Mouse (Mus musculus): ENCODE data around the gene Kcnk16. TPM values are rescaled to one million over a fixed set of nuclear protein-coding genes. Genes with fewer than 3 reads are reported as not detected.

The Kcnk16 gene
- polyA plus RNA-seq, 1 experiment: 0.05 TPM

- TF ChIP-seq TAL1 (IDR thresholded peaks at IDR 0.05; ENCODE audit: low read length) (no peak), GATA1 (IDR thresholded peaks at IDR 0.05; ENCODE audit: low read length) (no peak)
- H3K27me3 ChIP-seq (ENCODE audit: control insufficient read depth): no peaks in the 10 kb centered on the region
- no peaks in the 10 kb centered on the region for H3K36me3 ChIP-seq (ENCODE audit: control insufficient read depth)
- H3K4me1 ChIP-seq (ENCODE audit: control insufficient read depth): peaks cover 8% of the 10 kb centered on the region
- H3K9me3 ChIP-seq (ENCODE audit: control insufficient read depth, low read length): no peaks in the 10 kb centered on the region
- no peak overlapping the region for H3K4me3 ChIP-seq (replicated peaks)
Measured at GRCm38 (mm10) chr14:20224576-20225218, 44.3 kb downstream of the Kcnk16 start.

GRCm38 (mm10) chr14:20224163-20224562, 44.8 kb downstream of the Kcnk16 start:
- Histone ChIP-seq H3K9me3 (ENCODE audit: control insufficient read depth, low read length) (no peaks in the 10 kb centered on the region), H3K36me3 (ENCODE audit: control insufficient read depth) (no peaks in the 10 kb centered on the region), H3K4me1 (ENCODE audit: control insufficient read depth) (peaks cover 8% of the 10 kb centered on the region), H3K4me3 (replicated peaks) (no peak overlapping the region), H3K27me3 (ENCODE audit: control insufficient read depth) (no peaks in the 10 kb centered on the region)
- no peak for TF ChIP-seq GATA1 (IDR thresholded peaks at IDR 0.05; ENCODE audit: low read length)
- no peak for TF ChIP-seq TAL1 (IDR thresholded peaks at IDR 0.05; ENCODE audit: low read length)

GRCm38 (mm10) chr14:20223253-20223652, 45.7 kb downstream of the Kcnk16 start:
- TF ChIP-seq GATA1 (IDR thresholded peaks at IDR 0.05; ENCODE audit: low read length): no peak
- TF ChIP-seq TAL1 (IDR thresholded peaks at IDR 0.05; ENCODE audit: low read length): no peak
- Histone ChIP-seq H3K4me1 (ENCODE audit: control insufficient read depth) (peaks cover 3% of the 10 kb centered on the region), H3K27me3 (ENCODE audit: control insufficient read depth) (no peaks in the 10 kb centered on the region), H3K4me3 (replicated peaks) (no peak overlapping the region), H3K9me3 (ENCODE audit: control insufficient read depth, low read length) (no peaks in the 10 kb centered on the region), H3K36me3 (ENCODE audit: control insufficient read depth) (no peaks in the 10 kb centered on the region)

- Histone ChIP-seq H3K4me1 (ENCODE audit: control insufficient read depth) (no peaks in the 10 kb centered on the region), H3K9me3 (ENCODE audit: control insufficient read depth, low read length) (no peaks in the 10 kb centered on the region), H3K27me3 (ENCODE audit: control insufficient read depth) (no peaks in the 10 kb centered on the region), H3K36me3 (ENCODE audit: control insufficient read depth) (no peaks in the 10 kb centered on the region), H3K4me3 (replicated peaks) (no peak overlapping the region)
- no peak for TF ChIP-seq TAL1 (IDR thresholded peaks at IDR 0.05; ENCODE audit: low read length)
- no peak for TF ChIP-seq GATA1 (IDR thresholded peaks at IDR 0.05; ENCODE audit: low read length)
Measured at GRCm38 (mm10) chr14:20221083-20221482, 47.9 kb downstream of the Kcnk16 start.

- no peaks in the 10 kb centered on the region for H3K36me3 ChIP-seq (ENCODE audit: control insufficient read depth)
- H3K4me1 ChIP-seq (ENCODE audit: control insufficient read depth): no peaks in the 10 kb centered on the region
- H3K9me3 ChIP-seq (ENCODE audit: control insufficient read depth, low read length): no peaks in the 10 kb centered on the region
- H3K27me3 ChIP-seq (ENCODE audit: control insufficient read depth): peaks cover 4% of the 10 kb centered on the region; the same call in 1 of the 2 replicates
- TF ChIP-seq TAL1 (IDR thresholded peaks at IDR 0.05; ENCODE audit: low read length) (no peak), GATA1 (IDR thresholded peaks at IDR 0.05; ENCODE audit: low read length) (no peak)
- no peak overlapping the region for H3K4me3 ChIP-seq (replicated peaks)
Measured at GRCm38 (mm10) chr14:20219849-20220248, 49.1 kb downstream of the Kcnk16 start.

GRCm38 (mm10) chr14:20217299-20217864, 51.6 kb downstream of the Kcnk16 start:
- H3K27me3 ChIP-seq (ENCODE audit: control insufficient read depth): peaks cover 4% of the 10 kb centered on the region; the same call in 1 of the 2 replicates
- H3K36me3 ChIP-seq (ENCODE audit: control insufficient read depth): no peaks in the 10 kb centered on the region
- TF ChIP-seq TAL1 (IDR thresholded peaks at IDR 0.05; ENCODE audit: low read length) (no peak), GATA1 (IDR thresholded peaks at IDR 0.05; ENCODE audit: low read length) (no peak)
- H3K4me3 ChIP-seq (replicated peaks): no peak overlapping the region
- no peaks in the 10 kb centered on the region for H3K9me3 ChIP-seq (ENCODE audit: control insufficient read depth, low read length)
- H3K4me1 ChIP-seq (ENCODE audit: control insufficient read depth): peaks cover 3% of the 10 kb centered on the region

GRCm38 (mm10) chr14:20216561-20217298, 52.3 kb downstream of the Kcnk16 start:
- Histone ChIP-seq H3K36me3 (ENCODE audit: control insufficient read depth) (no peaks in the 10 kb centered on the region), H3K4me1 (ENCODE audit: control insufficient read depth) (peaks cover 9% of the 10 kb centered on the region), H3K27me3 (ENCODE audit: control insufficient read depth) (peaks cover 4% of the 10 kb centered on the region; the same call in 1 of the 2 replicates), H3K4me3 (replicated peaks) (no peak overlapping the region), H3K9me3 (ENCODE audit: control insufficient read depth, low read length) (no peaks in the 10 kb centered on the region)
- TF ChIP-seq TAL1 (IDR thresholded peaks at IDR 0.05; ENCODE audit: low read length) (no peak), GATA1 (IDR thresholded peaks at IDR 0.05; ENCODE audit: low read length) (no peak)

GRCm38 (mm10) chr14:20215826-20216225, 53.2 kb downstream of the Kcnk16 start:
- Histone ChIP-seq H3K27me3 (ENCODE audit: control insufficient read depth) (peaks cover 4% of the 10 kb centered on the region; the same call in 1 of the 2 replicates), H3K4me1 (ENCODE audit: control insufficient read depth) (peaks cover 16% of the 10 kb centered on the region), H3K36me3 (ENCODE audit: control insufficient read depth) (no peaks in the 10 kb centered on the region), H3K4me3 (replicated peaks) (no peak overlapping the region), H3K9me3 (ENCODE audit: control insufficient read depth, low read length) (no peaks in the 10 kb centered on the region)
- TF ChIP-seq TAL1 (IDR thresholded peaks at IDR 0.05; ENCODE audit: low read length) (no peak), GATA1 (IDR thresholded peaks at IDR 0.05; ENCODE audit: low read length) (no peak)

- Histone ChIP-seq H3K4me1 (ENCODE audit: control insufficient read depth) (peaks cover 33% of the 10 kb centered on the region), H3K27me3 (ENCODE audit: control insufficient read depth) (peaks cover 4% of the 10 kb centered on the region; the same call in 1 of the 2 replicates), H3K9me3 (ENCODE audit: control insufficient read depth, low read length) (no peaks in the 10 kb centered on the region), H3K36me3 (ENCODE audit: control insufficient read depth) (no peaks in the 10 kb centered on the region), H3K4me3 (replicated peaks) (no peak overlapping the region)
- TF ChIP-seq TAL1 (IDR thresholded peaks at IDR 0.05; ENCODE audit: low read length) (no peak), GATA1 (IDR thresholded peaks at IDR 0.05; ENCODE audit: low read length) (no peak)
Measured at GRCm38 (mm10) chr14:20214125-20214524, 54.9 kb downstream of the Kcnk16 start.
